Mouse (Mus musculus) spleen, adult 2 months (tissue): Measurements from ENCODE around the gene Kirrel3.

ENCODE experiments used
- CTCF ChIP-seq: fragments of 200-500 bp; IDR thresholded peaks from 2 replicates; pipeline ENCODE4 v1.5.1; 2011; ENCODE audit warnings: mild to moderate bottlenecking, inconsistent platforms; ENCODE audit not compliant: insufficient read depth, insufficient read length, insufficient replicate concordance; ENCODE audit errors: extremely low read depth
- POLR2A ChIP-seq: fragments of 200-500 bp; IDR thresholded peaks from 2 replicates; pipeline ENCODE4 v1.6.1; 2011; ENCODE audit warnings: low read depth, low read length, inconsistent platforms

- no peak for TF ChIP-seq POLR2A
- no peak for TF ChIP-seq CTCF
These were observed 436.2 kb downstream of the Kirrel3 start for GRCm38 (mm10) chr9:34921941-34922340.
